Mouse (Mus musculus) stomach, postnatal 0 days (tissue): ENCODE measurements around the gene Nom1. TPM values are rescaled to one million over a fixed set of nuclear protein-coding genes. Genes with fewer than 3 reads are reported as not detected.

Experiments
- ATAC-seq: fragments of 200-750 bp; cut with Nextera tagmentation; 2 replicates; pipeline ENCODE4 v1.8.0; 2017; ENCODE audit not compliant: low FRiP score, low TSS enrichment
- DNase-seq: peaks from one replicate; pipeline ENCODE4 v3.0.0-alpha.2; 2016; ENCODE audit warnings: low spot score
- H3K27ac ChIP-seq: fragments of 300-500 bp; sonication (generic); replicated peaks from 2 replicates; pipeline ENCODE4 v1.5.1; 2014; ENCODE audit warnings: mild to moderate bottlenecking, control low read depth
- H3K27me3 ChIP-seq: fragments of 300-500 bp; sonication (generic); 2 replicates; pipeline ENCODE4 v1.6.1; 2014; ENCODE audit warnings: low read length; ENCODE audit not compliant: control insufficient read depth, insufficient read depth
- H3K36me3 ChIP-seq: fragments of 300-500 bp; sonication (generic); 2 replicates; pipeline ENCODE4 v1.6.1; 2014; ENCODE audit warnings: low read length, mixed read lengths; ENCODE audit not compliant: control insufficient read depth, insufficient read depth
- H3K4me1 ChIP-seq: fragments of 300-500 bp; sonication (generic); replicated peaks from 2 replicates; pipeline ENCODE4 v1.6.1; 2014; ENCODE audit warnings: antibody characterized with exemption; ENCODE audit not compliant: control insufficient read depth, insufficient read depth
- H3K4me2 ChIP-seq: fragments of 300-500 bp; sonication (generic); replicated peaks from 2 replicates; pipeline ENCODE4 v1.6.1; 2014; ENCODE audit warnings: low read depth, mild to moderate bottlenecking, control low read depth, moderate library complexity
- H3K4me3 ChIP-seq: fragments of 300-500 bp; sonication (generic); 2 replicates; pipeline ENCODE4 v1.5.1; 2014; ENCODE audit warnings: low read depth, low read length, control low read depth
- H3K9ac ChIP-seq: fragments of 300-500 bp; sonication (generic); 2 replicates; pipeline ENCODE4 v1.6.1; 2014; ENCODE audit warnings: mild to moderate bottlenecking, low read length, control low read depth, mixed read lengths
- H3K9me3 ChIP-seq: fragments of 300-500 bp; sonication (generic); 2 replicates; pipeline ENCODE4 v1.6.1; 2016; ENCODE audit warnings: low read length; ENCODE audit not compliant: control insufficient read depth
- CTCF ChIP-seq: IDR thresholded peaks from 2 replicates; pipeline ENCODE4 v1.5.1; 2016; ENCODE audit warnings: antibody characterized with exemption, low read depth, mild to moderate bottlenecking, moderate library complexity
- EP300 ChIP-seq: optimal IDR thresholded peaks from 2 replicates; pipeline ENCODE3; 2016; ENCODE audit warnings: antibody characterized with exemption
- WGBS: fragments of 180-500 bp; shearing (Covaris S2); extraction: QIAGEN DNeasy Blood & Tissue Kit; methylation state at CpG from one replicate; pipeline ENCODE4 v1.1.7; 2014; 5-methylcytosine and 5-hydroxymethylcytosine counted together
- polyA plus RNA-seq: library from polyadenylated mRNA; unstranded; fragments of >200 nt; fragmentation: Nextera tagmentation; extraction: Ambion mirVana; gene quantifications from 2 replicates; pipeline ENCODE4 v1.2.1, GENCODE M21; 2015

Gene Nom1
- 16.4 and 16.5 TPM in 2 replicates for polyA plus RNA-seq

DNA sequence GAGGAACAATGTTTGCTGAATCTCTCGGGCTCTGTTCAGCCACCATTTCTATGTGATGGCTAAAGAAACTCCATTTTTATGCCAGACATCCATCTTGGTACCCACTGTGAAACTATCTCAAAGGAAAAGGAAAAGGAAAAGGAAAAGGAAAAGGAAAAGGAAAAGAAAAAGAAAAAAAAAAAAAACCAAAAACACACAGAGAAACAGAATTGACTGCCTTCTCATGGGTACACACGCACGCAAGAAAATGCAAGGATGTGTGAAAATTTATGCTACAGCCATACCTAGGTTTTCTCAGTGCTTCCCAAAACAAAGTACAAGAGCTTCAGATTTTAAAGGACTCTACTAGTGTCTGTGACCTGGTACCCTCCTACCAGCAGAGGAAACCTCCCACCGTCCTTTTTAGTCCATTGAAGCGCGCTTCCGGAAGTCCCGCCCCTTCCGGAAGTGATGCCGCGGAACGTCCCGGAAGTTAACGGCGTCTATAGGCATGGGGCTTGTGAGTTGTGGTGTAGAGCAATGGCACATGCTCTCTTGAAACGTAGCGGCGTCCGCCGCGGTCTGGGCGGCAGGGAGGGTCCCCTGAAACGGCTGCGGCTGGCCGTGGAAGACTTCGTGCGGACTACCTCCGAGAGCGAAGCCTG is at the start of gene Nom1:
Nom1 (plus strand) TSS at position 437 of the 644 bp plus-strand sequence.
- H3K9ac ChIP-seq, result peak within 1 kb of the TSS; percentile 82
- peak; percentile 94 for ATAC-seq
- H3K9me3 ChIP-seq, result no peaks in the 10 kb centered on the region
- TF ChIP-seq EP300, result no peak
- TF ChIP-seq CTCF, result no peak
- H3K27ac ChIP-seq, result peak within 1 kb of the TSS; percentile 83
- H3K4me1 ChIP-seq, result peaks cover 4% of the 10 kb centered on the region; the same call in 1 of the 2 replicates
- peak within 1 kb of the TSS; percentile 91 for H3K4me3 ChIP-seq
- DNase-seq, result peak; percentile 90
- no peaks in the 10 kb centered on the region for H3K36me3 ChIP-seq
- H3K4me2 ChIP-seq, result peak within 1 kb of the TSS; percentile 93
- no peaks in the 10 kb centered on the region for H3K27me3 ChIP-seq
- WGBS, result 4% methylated on average over 29 of the region's 29 CpGs

- H3K36me3 ChIP-seq, result no peaks in the 10 kb centered on the region
- H3K4me1 ChIP-seq, result peaks cover 3% of the 10 kb centered on the region; the same call in 1 of the 2 replicates
- no peaks in the 10 kb centered on the region for H3K27me3 ChIP-seq
- TF ChIP-seq CTCF, result no peak
- no peak for TF ChIP-seq EP300
- no peak overlapping the region; the same call in none of the 2 replicates for H3K27ac ChIP-seq
- H3K9me3 ChIP-seq, result no peaks in the 10 kb centered on the region
- no peak for DNase-seq
- no peak overlapping the region for H3K4me2 ChIP-seq
- WGBS, result 23% methylated on average over 1 of the region's 1 CpGs
- no peak for ATAC-seq
- no peak overlapping the region for H3K9ac ChIP-seq
- H3K4me3 ChIP-seq, result no peak overlapping the region
These were observed 46.9 kb upstream of the Nom1 start for GRCm38 (mm10) chr5:29387591-29387990.

- Histone ChIP-seq H3K36me3 (no peaks in the 10 kb centered on the region), H3K4me1 (peaks cover 3% of the 10 kb centered on the region; the same call in 1 of the 2 replicates), H3K27me3 (no peaks in the 10 kb centered on the region), H3K4me3 (no peak overlapping the region), H3K4me2 (no peak overlapping the region; the same call in 1 of the 2 replicates), H3K27ac (peak overlapping the region; percentile 84), H3K9me3 (no peaks in the 10 kb centered on the region), H3K9ac (no peak overlapping the region)
- no peak for TF ChIP-seq EP300
- TF ChIP-seq CTCF, result no peak
- peak; percentile 68 for DNase-seq
- ATAC-seq, result peak; percentile 90
- WGBS, result 20% methylated on average over 7 of the region's 7 CpGs
These were observed 46.1 kb upstream of the Nom1 start for GRCm38 (mm10) chr5:29388181-29388943.

DNA sequence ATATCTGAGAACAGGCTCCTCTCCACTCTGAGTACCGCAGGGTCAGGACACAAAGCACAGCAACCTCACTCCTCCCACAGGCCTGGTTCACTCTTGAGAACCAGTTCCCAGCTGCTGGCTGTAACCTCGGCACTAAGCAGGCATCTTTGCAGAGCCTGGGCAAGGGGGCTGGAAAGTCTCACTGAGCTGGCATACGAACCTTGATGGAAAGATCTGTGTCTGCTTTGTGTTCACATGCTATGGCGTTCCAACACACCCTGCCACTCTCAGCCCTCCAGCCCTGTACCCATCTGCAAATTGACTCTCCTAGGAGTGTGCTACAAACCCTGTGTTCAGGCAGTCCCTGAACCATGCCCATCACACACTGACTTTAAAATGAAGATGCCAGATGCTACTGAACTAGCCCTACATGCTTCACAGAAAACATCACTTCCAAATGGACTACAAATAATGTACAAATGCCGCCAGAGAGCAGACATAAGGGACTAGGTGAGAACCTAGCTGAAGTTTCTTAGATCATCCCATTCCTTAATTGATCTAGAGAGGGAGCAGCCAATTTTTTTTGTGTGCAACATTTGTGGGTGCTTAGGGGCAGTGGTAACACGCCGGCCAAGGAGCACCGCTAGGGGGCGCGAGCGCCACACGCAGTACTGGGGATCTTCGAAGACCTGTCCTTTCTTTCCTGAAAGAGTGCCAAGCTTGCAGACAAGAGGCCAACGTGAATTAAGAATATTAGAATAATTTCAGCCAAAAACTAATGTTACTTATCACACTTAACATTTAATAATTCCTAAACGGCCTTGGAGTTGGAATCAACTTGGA is 45.3 kb upstream of the Nom1 start:
- no peaks in the 10 kb centered on the region for H3K36me3 ChIP-seq
- TF ChIP-seq EP300, result no peak
- TF ChIP-seq CTCF, result peak; percentile 94
- peaks cover 3% of the 10 kb centered on the region; the same call in 1 of the 2 replicates for H3K4me1 ChIP-seq
- H3K27ac ChIP-seq, result peak overlapping the region; percentile 84; the same call in 1 of the 2 replicates
- DNase-seq (peak; percentile 86), ATAC-seq (peak; percentile 67)
- WGBS, result 16% methylated on average over 15 of the region's 15 CpGs
- no peak overlapping the region for H3K4me3 ChIP-seq
- H3K9me3 ChIP-seq, result no peaks in the 10 kb centered on the region
- no peak overlapping the region for H3K4me2 ChIP-seq
- H3K27me3 ChIP-seq, result no peaks in the 10 kb centered on the region
- no peak overlapping the region for H3K9ac ChIP-seq

DNA sequence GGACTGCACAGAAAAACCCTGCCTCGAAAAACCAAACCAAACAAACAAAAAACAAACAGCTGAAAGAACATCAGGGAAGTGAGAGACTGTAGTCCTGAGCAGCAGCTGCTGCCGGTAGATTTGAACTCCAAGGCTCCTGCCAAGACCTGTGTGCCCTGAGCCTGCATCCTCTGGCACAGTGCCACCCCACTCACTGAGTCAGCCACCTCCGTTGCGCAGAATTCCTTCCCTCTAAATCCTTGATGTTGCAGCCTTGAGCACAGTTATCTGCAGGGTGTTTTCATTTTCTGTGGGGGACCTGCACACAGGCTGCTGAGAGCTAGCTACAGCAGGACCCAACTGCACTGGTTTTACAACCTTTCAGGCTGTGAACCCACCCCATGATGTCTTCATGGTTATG is 36.0 kb upstream of the Nom1 start:
- ATAC-seq (no peak), DNase-seq (peak; percentile 22)
- Histone ChIP-seq H3K4me3 (no peak overlapping the region), H3K9me3 (no peaks in the 10 kb centered on the region), H3K27me3 (no peaks in the 10 kb centered on the region), H3K9ac (no peak overlapping the region), H3K4me1 (no peaks in the 10 kb centered on the region), H3K36me3 (no peaks in the 10 kb centered on the region), H3K4me2 (no peak overlapping the region), H3K27ac (no peak overlapping the region)
- TF ChIP-seq EP300 (no peak), CTCF (no peak)
- WGBS, result 42% methylated on average over 4 of the region's 4 CpGs
